Mouse (Mus musculus): ENCODE measurements around the gene Smok3a.

- no peak for TF ChIP-seq CTCF (IDR thresholded peaks at IDR 0.05; ENCODE audit: borderline replicate concordance, extremely low read depth, insufficient read depth, insufficient read length)
- no peak for TF ChIP-seq POLR2A (IDR thresholded peaks at IDR 0.05; ENCODE audit: borderline replicate concordance, extremely low read depth, insufficient read depth, insufficient read length, poor library complexity, severe bottlenecking)
Observed at GRCm38 (mm10) chr5:138016997-138017396, 4.1 kb upstream of the Smok3a start.

All from brain, embryonic 14.5 days (tissue).